Mouse (Mus musculus): ENCODE measurements around the gene Col4a4.

- TF ChIP-seq POLR2A (IDR thresholded peaks at IDR 0.05; ENCODE audit: borderline replicate concordance, low read depth, low read length), result no peak
- TF ChIP-seq CTCF (IDR thresholded peaks at IDR 0.05; ENCODE audit: low read depth, low read length), result no peak
These were observed 94.7 kb downstream of the Col4a4 start for GRCm38 (mm10) chr1:82491954-82492353.

All from bone marrow macrophage, adult 2 months (primary cell).